Mouse (Mus musculus): Measurements from ENCODE around the gene Rspo4. TPM values are rescaled to one million over a fixed set of nuclear protein-coding genes. Genes with fewer than 3 reads are reported as not detected.

Rspo4 gene
- polyA plus RNA-seq, 1 experiment from 2014 or later = 0.67 TPM

DNA sequence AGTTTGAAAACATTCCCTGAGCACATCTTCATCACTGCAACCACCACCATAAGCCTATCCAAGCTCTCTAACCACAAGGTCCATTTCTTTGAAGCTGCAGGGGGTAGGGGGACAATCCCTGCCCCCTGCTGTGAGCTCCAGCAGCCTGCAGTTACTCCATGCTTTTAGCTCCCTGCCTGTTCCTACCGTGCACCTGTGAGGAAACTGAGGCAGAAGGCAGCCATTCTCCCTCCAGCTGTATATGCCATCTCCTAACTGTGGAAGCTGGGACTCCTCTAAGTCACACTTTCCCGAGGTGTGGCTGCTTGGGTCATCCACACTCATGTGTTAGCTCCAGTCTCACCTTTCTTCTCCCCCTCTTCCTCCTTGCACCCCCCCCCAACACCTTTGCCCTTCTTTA, 72.4 kb downstream of the Rspo4 start:
- Histone ChIP-seq H3K4me3 (no peak overlapping the region), H3K27me3 (replicated peaks; ENCODE audit: low read depth, poor library complexity, severe bottlenecking) (no peaks in the 10 kb centered on the region), H3K27ac (replicated peaks) (no peak overlapping the region), H3K4me1 (peaks cover 59% of the 10 kb centered on the region), H3K36me3 (replicated peaks) (no peaks in the 10 kb centered on the region), H3K9me3 (no peaks in the 10 kb centered on the region)
- 41% methylated on average over 2 of the region's 2 CpGs for whole genome bisulfite sequencing
- no peak for DNase-seq (ENCODE audit: low spot score)

DNA sequence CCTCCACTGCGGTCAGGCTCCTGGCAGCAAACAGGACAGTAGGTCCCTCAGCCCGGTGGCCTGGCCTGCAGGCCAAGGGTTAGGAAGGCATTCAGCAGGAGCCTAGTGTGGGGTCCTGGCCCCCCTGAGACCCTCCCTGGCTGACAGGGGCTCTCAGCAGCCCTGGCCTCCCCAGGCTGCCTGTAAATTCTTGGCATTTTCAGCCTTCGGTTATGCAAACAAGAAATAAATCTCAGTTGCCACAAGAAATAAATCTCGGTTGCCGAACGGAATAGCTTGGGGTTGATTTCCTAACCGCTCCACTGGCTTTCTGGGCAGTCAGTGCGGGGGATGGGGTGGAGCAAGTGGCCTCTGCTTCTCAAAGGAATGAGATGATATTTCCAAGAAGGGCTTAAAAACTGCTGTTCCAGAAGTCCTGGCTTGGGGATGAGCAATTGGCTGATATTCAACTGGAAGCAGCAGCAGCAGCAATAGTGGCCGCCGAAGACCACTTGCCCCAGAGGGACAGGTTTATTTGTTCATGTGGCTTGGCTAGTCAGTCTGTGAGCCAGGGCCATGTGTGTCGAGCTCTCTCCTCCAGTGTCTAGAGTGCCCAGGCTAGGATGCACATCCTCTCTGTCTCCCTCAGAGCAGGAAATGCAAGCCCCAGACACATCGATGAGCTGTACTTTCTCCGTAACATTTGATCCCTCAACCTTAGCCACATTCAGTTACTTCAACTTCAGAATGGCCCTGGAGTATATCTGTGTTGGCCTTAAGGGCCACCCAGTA, 73.5 kb downstream of the Rspo4 start:
- Histone ChIP-seq H3K36me3 (replicated peaks) (no peaks in the 10 kb centered on the region), H3K27ac (replicated peaks) (peak overlapping the region; percentile 55), H3K9me3 (no peaks in the 10 kb centered on the region), H3K4me1 (peaks cover 59% of the 10 kb centered on the region), H3K4me3 (no peak overlapping the region), H3K27me3 (replicated peaks; ENCODE audit: low read depth, poor library complexity, severe bottlenecking) (no peaks in the 10 kb centered on the region)
- DNase-seq (ENCODE audit: low spot score) = peak; percentile 35
- 69% methylated on average over 13 of the region's 13 CpGs for WGBS

DNA sequence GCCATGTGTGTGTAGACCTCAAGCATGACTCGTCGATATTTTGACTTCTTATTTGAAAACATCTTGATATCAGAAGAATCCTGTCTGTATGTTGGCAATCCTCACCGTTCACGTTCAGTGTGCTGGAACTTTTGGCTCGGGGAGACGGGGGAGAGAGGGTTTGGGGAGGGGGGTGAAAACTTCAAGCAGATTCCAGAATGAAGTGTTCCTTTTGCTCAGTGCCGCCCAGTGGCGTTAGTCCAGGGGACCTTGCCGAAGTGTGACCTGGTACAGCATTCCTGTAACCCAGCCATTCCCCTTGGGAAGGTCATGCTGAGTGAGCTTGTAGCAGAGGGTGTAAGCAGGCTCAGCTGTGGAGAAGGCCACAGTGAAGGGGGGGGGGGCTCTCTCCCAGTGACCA, 76.4 kb downstream of the Rspo4 start:
- 0 out of 2 replicates have a peak, but pooled peaks cover under 1% of the 10 kb centered on the region for H3K27me3 ChIP-seq (replicated peaks; ENCODE audit: low read depth, poor library complexity, severe bottlenecking)
- no peaks in the 10 kb centered on the region for H3K9me3 ChIP-seq
- H3K27ac ChIP-seq (replicated peaks) = no peak overlapping the region
- no peak overlapping the region for H3K4me3 ChIP-seq
- no peak for DNase-seq (ENCODE audit: low spot score)
- peaks cover 59% of the 10 kb centered on the region for H3K4me1 ChIP-seq
- 64% methylated on average over 9 of the region's 9 CpGs for WGBS
- no peaks in the 10 kb centered on the region for H3K36me3 ChIP-seq (replicated peaks)

DNA sequence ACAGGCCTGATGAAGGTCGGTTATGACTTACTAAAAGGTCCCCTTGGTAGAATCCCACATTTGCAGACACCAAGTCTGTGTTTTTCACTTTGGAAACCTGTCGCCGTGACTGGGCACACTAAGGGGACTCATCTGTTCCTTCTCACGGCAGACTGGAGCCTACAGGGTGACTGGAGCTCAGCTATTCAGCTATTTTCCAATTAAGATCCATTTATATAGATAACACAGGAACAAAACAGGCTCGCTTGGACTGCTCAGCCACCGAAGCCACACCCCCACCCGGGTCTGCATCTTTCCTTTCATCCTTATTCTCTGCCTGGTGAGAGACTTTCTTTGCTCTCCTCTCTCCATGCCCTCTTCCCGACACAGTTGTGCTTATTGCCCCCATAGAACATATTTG, 78.3 kb downstream of the Rspo4 start:
- Histone ChIP-seq H3K36me3 (replicated peaks) (no peaks in the 10 kb centered on the region), H3K4me1 (peaks cover 56% of the 10 kb centered on the region), H3K27ac (replicated peaks) (peak overlapping the region; percentile 72), H3K9me3 (no peaks in the 10 kb centered on the region), H3K27me3 (replicated peaks; ENCODE audit: low read depth, poor library complexity, severe bottlenecking) (peaks cover 3% of the 10 kb centered on the region; the same call in 1 of the 2 replicates), H3K4me3 (no peak overlapping the region)
- WGBS = 54% methylated on average over 8 of the region's 8 CpGs
- peak; percentile 34 for DNase-seq (ENCODE audit: low spot score)

DNA sequence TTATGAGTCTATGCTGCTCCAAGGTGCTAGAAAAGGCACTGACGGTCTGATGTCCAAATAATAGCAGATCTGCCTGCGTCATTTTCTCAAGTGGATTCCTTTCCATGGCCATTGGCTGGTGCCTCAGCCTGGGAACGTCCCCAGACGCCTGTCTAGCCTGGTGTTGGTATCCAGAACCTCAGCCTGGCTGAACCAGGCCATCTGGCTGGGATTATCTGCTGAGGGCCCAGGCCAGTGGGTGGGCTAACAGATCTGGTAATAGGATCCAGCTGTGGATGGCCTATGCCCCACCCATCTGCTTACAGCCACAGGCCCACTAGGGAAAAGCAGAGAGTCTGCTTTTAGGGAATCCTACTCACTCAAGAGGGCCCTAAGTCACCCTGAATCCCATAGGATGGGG, 78.9 kb downstream of the Rspo4 start:
- 28% methylated on average over 4 of the region's 4 CpGs for WGBS
- Histone ChIP-seq H3K9me3 (no peaks in the 10 kb centered on the region), H3K27me3 (replicated peaks; ENCODE audit: low read depth, poor library complexity, severe bottlenecking) (peaks cover 3% of the 10 kb centered on the region; the same call in 1 of the 2 replicates), H3K27ac (replicated peaks) (peak overlapping the region; percentile 72), H3K36me3 (replicated peaks) (no peaks in the 10 kb centered on the region), H3K4me1 (peaks cover 50% of the 10 kb centered on the region), H3K4me3 (no peak overlapping the region)
- DNase-seq (ENCODE audit: low spot score) = peak; percentile 78

Other genes starting within 250 kb of the Rspo4 start
- 0.54 and 1.00 TPM in 2 replicates for gene Snph, start 210.3 kb upstream of the Rspo4 start, polyA plus RNA-seq (2016; fragmentation: Nextera tagmentation; extraction: Ambion mirVana)
- gene Rad21l, start 174.4 kb upstream of the Rspo4 start, polyA plus RNA-seq (2016; fragmentation: Nextera tagmentation; extraction: Ambion mirVana) = not detected in 2 replicates
- 2.3 and 3.1 TPM in 2 replicates for gene Tmem74b, start 140.9 kb upstream of the Rspo4 start, polyA plus RNA-seq (2016; fragmentation: Nextera tagmentation; extraction: Ambion mirVana)
- gene Psmf1, start 98.7 kb upstream of the Rspo4 start, polyA plus RNA-seq (2016; fragmentation: Nextera tagmentation; extraction: Ambion mirVana) = 53.7 and 58.9 TPM in 2 replicates
- 0.27 and 0.73 TPM in 2 replicates for gene Angpt4, start 68.3 kb downstream of the Rspo4 start, polyA plus RNA-seq (2016; fragmentation: Nextera tagmentation; extraction: Ambion mirVana)
- gene Fam110a, start 137.3 kb downstream of the Rspo4 start, polyA plus RNA-seq (2016; fragmentation: Nextera tagmentation; extraction: Ambion mirVana) = 48.4 and 55.0 TPM in 2 replicates
- 0.63 and 0.80 TPM in 2 replicates for gene Slc52a3, start 153.6 kb downstream of the Rspo4 start, polyA plus RNA-seq (2016; fragmentation: Nextera tagmentation; extraction: Ambion mirVana)
- 0.93 and 1.5 TPM in 2 replicates for gene Scrt2, start 238.6 kb downstream of the Rspo4 start, polyA plus RNA-seq (2016; fragmentation: Nextera tagmentation; extraction: Ambion mirVana)

All from embryonic facial prominence, embryonic 10.5 days (tissue).